Mouse (Mus musculus) CH12.LX (cell line): ENCODE data around the gene Clk2. TPM values are rescaled to one million over a fixed set of nuclear protein-coding genes. Genes with fewer than 3 reads are reported as not detected.

Source experiments
- DNase-seq: peaks from one replicate; pipeline ENCODE4 v3.0.0-alpha.2; 2013; ENCODE audit errors: extremely low read depth
- H3K27ac ChIP-seq: 2 replicates; pipeline ENCODE4 v1.5.1; 2012; ENCODE audit warnings: low read depth, mild to moderate bottlenecking, control low read depth, moderate library complexity; ENCODE audit not compliant: insufficient read depth
- H3K27me3 ChIP-seq: replicated peaks from 2 replicates; pipeline ENCODE3; 2012; ENCODE audit warnings: inconsistent platforms
- H3K36me3 ChIP-seq, 2 experiments: replicated peaks in 1 of 2; 2 replicates each; pipeline versions ENCODE3 to v1.6.1; 2012; ENCODE audit warnings: inconsistent platforms in 1 of 2, low read length in 1 of 2, mild to moderate bottlenecking in 1 of 2, mixed read lengths in 1 of 2, moderate library complexity in 1 of 2; ENCODE audit not compliant: control insufficient read depth in 1 of 2, insufficient read depth in 1 of 2
- H3K4me1 ChIP-seq, 2 experiments: 2 replicates each; pipeline ENCODE4 v1.6.1; 2012; ENCODE audit warnings: inconsistent platforms in 1 of 2, moderate library complexity in 1 of 2; ENCODE audit not compliant: insufficient read depth in 2 of 2, control insufficient read depth in 1 of 2
- H3K4me2 ChIP-seq: 2 replicates; pipeline ENCODE4 v1.6.1; 2012; ENCODE audit warnings: low read depth, mild to moderate bottlenecking, control low read depth; ENCODE audit not compliant: poor library complexity, insufficient read depth, severe bottlenecking
- H3K4me3 ChIP-seq, 3 experiments: fragments of 150-350 bp in 1 of 3; sonication (generic) in 1 of 3; replicated peaks in 1 of 3; 2 replicates each; pipeline versions ENCODE3 to v1.5.1; 2011 to 2012; ENCODE audit warnings: low read depth in 2 of 3, low read length in 2 of 3, mild to moderate bottlenecking in 2 of 3, moderate library complexity in 2 of 3, control low read depth in 1 of 3, improper control_type of control experiment in 1 of 3, inconsistent platforms in 1 of 3, mixed read lengths in 1 of 3; ENCODE audit not compliant: poor library complexity in 1 of 3
- H3K79me2 ChIP-seq: replicated peaks from 2 replicates; pipeline ENCODE4 v1.6.1; 2012; ENCODE audit warnings: mild to moderate bottlenecking, moderate library complexity; ENCODE audit not compliant: control insufficient read depth, poor library complexity, insufficient read depth, severe bottlenecking; ENCODE audit errors: extremely low read depth
- H3K9ac ChIP-seq: 2 replicates; pipeline ENCODE4 v1.6.1; 2012; ENCODE audit warnings: low read depth, mild to moderate bottlenecking, control low read depth, moderate library complexity; ENCODE audit not compliant: insufficient read depth
- H3K9me3 ChIP-seq: replicated peaks from 2 replicates; pipeline ENCODE3; 2012; ENCODE audit warnings: low read length, inconsistent platforms, mixed read lengths
- CTCF ChIP-seq, 2 experiments: IDR thresholded peaks in 1 of 2; conservative IDR thresholded peaks in 1 of 2; 2 replicates each; pipeline ENCODE4 v1.5.1; 2011 to 2012; ENCODE audit warnings: low read depth in 2 of 2, low read length in 2 of 2, improper control_type of control experiment in 1 of 2, inconsistent platforms in 1 of 2, mild to moderate bottlenecking in 1 of 2, moderate library complexity in 1 of 2
- E2F4 ChIP-seq: IDR thresholded peaks from 2 replicates; pipeline ENCODE4 v1.6.1; 2011; ENCODE audit warnings: low read depth, low read length, improper control_type of control experiment; ENCODE audit not compliant: insufficient replicate concordance
- EP300 ChIP-seq: IDR thresholded peaks from 2 replicates; pipeline ENCODE4 v1.6.1; 2011; ENCODE audit warnings: low read length, improper control_type of control experiment
- HCFC1 ChIP-seq: IDR thresholded peaks from 2 replicates; pipeline ENCODE4 v1.6.1; 2012; ENCODE audit warnings: low read depth, mild to moderate bottlenecking, inconsistent platforms, low read length, improper control_type of control experiment
- POLR2A ChIP-seq: IDR thresholded peaks from 2 replicates; pipeline ENCODE4 v1.6.1; 2011; ENCODE audit warnings: low read depth, mild to moderate bottlenecking, improper control_type of control experiment, low read length
- TBP ChIP-seq: conservative IDR thresholded peaks from 2 replicates; pipeline ENCODE4 v1.6.1; 2011; ENCODE audit warnings: low read depth, low read length, improper control_type of control experiment
- TCF12 ChIP-seq: IDR thresholded peaks from 2 replicates; pipeline ENCODE4 v1.6.1; 2014; ENCODE audit warnings: low read depth, mild to moderate bottlenecking, inconsistent platforms, low read length, improper control_type of control experiment
- USF1 ChIP-seq: IDR thresholded peaks from 2 replicates; pipeline ENCODE4 v1.6.1; 2014; ENCODE audit warnings: low read depth, mild to moderate bottlenecking, inconsistent platforms, low read length, improper control_type of control experiment
- ZMIZ1 ChIP-seq: IDR thresholded peaks from 2 replicates; pipeline ENCODE4 v1.6.1; 2012; ENCODE audit warnings: low read depth, mild to moderate bottlenecking, inconsistent platforms, low read length, improper control_type of control experiment
- ZNF384 ChIP-seq: IDR thresholded peaks from 2 replicates; pipeline ENCODE4 v1.6.1; 2012; ENCODE audit warnings: low read depth, low read length, improper control_type of control experiment, inconsistent platforms
- dilution Hi-C: fragments of 300-500 bp; cut with MboI; formaldehyde crosslinking; loops from 2 replicates; pipeline ENCODE4 v1.14.3; 2020; ENCODE audit warnings: low sequenced_read_pairs; ENCODE audit not compliant: extremely low pct_unique_long_range_greater_than_20kb, extremely low pct_ligation_motif_present
- in situ Hi-C: fragments of 300-500 bp; cut with MboI; formaldehyde crosslinking; loops from 3 replicates; pipeline ENCODE4 v1.14.3; 2019; ENCODE audit warnings: low sequenced_read_pairs, low pct_ligation_motif_present, low pct_unique_long_range_greater_than_20kb, mixed read lengths
- polyA plus RNA-seq: library from polyadenylated mRNA; unstranded; fragments of >175 nt; gene quantifications from 2 replicates; pipeline ENCODE4 v1.2.1, GENCODE M21; 2012; ENCODE audit warnings: low read depth; ENCODE audit not compliant: insufficient read length
- total RNA-seq, 2 experiments: library from RNA; depleted of rRNA; stranded (reverse); fragments of 300-350 nt in 1 of 2; fragments of >200 nt in 1 of 2; gene quantifications; 2 replicates each; pipeline ENCODE4 v1.2.3; 2012 to 2014

Clk2 gene
- total and polyA plus RNA-seq, 3 experiments: 18.8 to 72.0 (median 29.9) TPM

DNA sequence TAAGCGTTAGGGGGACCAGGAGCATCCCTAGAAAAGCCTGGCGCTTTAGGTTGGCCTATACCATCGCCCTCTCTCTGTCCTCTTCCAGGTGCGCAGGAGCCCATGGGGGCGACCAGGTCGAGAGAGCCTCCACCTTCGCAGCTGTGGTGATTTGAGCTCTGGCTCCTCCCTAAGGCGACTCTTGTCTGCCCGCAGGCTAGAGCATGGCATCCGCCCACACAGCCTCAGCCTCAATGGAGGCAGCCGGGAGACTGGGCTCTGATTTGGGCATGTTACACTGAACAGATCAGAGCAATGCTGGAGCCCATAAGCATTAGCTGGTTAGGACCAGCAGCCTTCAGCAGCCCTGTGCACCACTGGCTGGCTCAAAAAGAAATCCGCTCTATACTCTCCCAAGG lies 23.9 kb downstream of the Clk2 start:
- Histone ChIP-seq H3K4me2 (no peak overlapping the region), H3K4me3 (no peak overlapping the region), H3K9ac (no peak overlapping the region), H3K9me3 (no peaks in the 10 kb centered on the region), H3K27me3 (no peaks in the 10 kb centered on the region), H3K27ac (no peak overlapping the region), H3K4me1 (no peaks in the 10 kb centered on the region), H3K36me3 (peaks cover 21 to 72% of the 10 kb centered on the region in 2 experiments), H3K79me2 (no peaks in the 10 kb centered on the region)
- TF ChIP-seq ZMIZ1 (no peak), USF1 (no peak), ZNF384 (no peak), HCFC1 (no peak), E2F4 (no peak)
- dilution Hi-C loops (no loop called here), in situ Hi-C loops (no loop called here)
- DNase-seq: no peak

DNA sequence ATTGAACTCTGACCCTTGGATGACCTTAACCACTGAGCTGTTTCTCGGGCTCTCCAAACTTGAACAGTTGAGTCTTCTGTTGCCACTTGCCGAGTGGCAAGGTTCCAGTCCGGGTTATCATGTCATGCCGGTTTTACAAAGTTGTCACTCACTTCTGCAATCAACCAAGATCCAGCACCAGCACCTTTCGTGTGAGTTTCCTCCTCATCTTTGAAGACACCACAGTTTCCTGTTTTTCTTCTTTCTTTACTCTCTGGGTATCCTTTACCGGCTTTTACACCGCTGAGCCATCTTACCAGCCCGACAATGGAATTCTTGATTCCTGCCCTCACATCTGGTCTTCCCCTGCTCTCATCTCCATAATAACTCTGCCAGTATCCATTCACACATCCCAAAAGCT lies 25.8 kb downstream of the Clk2 start:
- H3K9me3 ChIP-seq: no peaks in the 10 kb centered on the region
- peaks cover 21 to 54% of the 10 kb centered on the region in 2 experiments for H3K36me3 ChIP-seq
- DNase-seq: no peak
- no peaks in the 10 kb centered on the region for H3K27me3 ChIP-seq
- dilution Hi-C loops: no loop called here
- H3K9ac ChIP-seq: no peak overlapping the region
- in situ Hi-C loops: no loop called here
- H3K4me3 ChIP-seq: no peak overlapping the region
- no peak overlapping the region for H3K27ac ChIP-seq
- no peak for TF ChIP-seq TBP
- no peak for TF ChIP-seq EP300
- TF ChIP-seq ZMIZ1: no peak
- no peak for TF ChIP-seq POLR2A
- H3K79me2 ChIP-seq: no peaks in the 10 kb centered on the region
- peaks cover 0 to 3% of the 10 kb centered on the region in 2 experiments; a peak in 2 of 4 replicates for H3K4me1 ChIP-seq
- no peak overlapping the region for H3K4me2 ChIP-seq

GRCm38 (mm10) chr3:89193351-89193750 lies 28.8 kb downstream of the Clk2 start:
- no peaks in the 10 kb centered on the region for H3K79me2 ChIP-seq
- TF ChIP-seq CTCF (conservative IDR thresholded peaks at IDR 0.05 in 1 of 2, IDR thresholded peaks at IDR 0.05 in 1 of 2; ENCODE audit: low read depth in 2 of 2, low read length in 2 of 2) (peak in 1 of 2 experiments; percentile 32; a peak in 2 of 4 replicates), TCF12 (no peak)
- no peaks in the 10 kb centered on the region for H3K9me3 ChIP-seq
- no peaks in the 10 kb centered on the region for H3K27me3 ChIP-seq
- H3K27ac ChIP-seq: no peak overlapping the region
- DNase-seq: peak; percentile 24
- no peak overlapping the region for H3K4me3 ChIP-seq
- peaks cover 2 to 30% of the 10 kb centered on the region in 2 experiments for H3K36me3 ChIP-seq
- H3K4me1 ChIP-seq: peaks cover 0 to 12% of the 10 kb centered on the region in 2 experiments; a peak in 2 of 4 replicates
- in situ Hi-C loops (no loop called here), dilution Hi-C loops (no loop called here)
- no peak overlapping the region for H3K9ac ChIP-seq
- H3K4me2 ChIP-seq: no peak overlapping the region
